Mouse (Mus musculus): ENCODE measurements around the gene Rbm5.
A peak's percentile ranks its signal among the peaks of the same experiment; 100 is the strongest.

Rbm5 gene

DNA sequence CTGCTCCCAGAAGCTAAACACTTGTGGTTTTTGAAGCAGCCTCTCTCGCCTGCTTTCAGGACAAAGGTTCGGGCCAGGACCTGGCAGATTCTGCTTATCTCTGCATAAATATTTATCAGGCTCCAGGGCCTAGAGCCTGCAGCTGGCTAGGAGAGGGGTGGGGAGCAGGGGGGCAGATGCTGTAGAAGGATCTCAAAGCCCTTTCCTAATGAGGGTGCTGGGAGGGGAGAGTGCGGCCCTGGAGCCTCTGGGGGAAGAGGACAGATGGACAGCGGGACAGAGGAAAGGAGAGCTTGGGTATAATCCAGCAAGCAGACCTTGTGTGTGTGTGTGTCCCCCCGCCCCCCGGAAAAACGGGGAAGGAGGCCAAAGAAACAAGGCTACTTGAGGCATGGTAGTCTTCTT lies 36.2 kb downstream of the Rbm5 start:
- no peak for DNase-seq (ENCODE audit: low read depth, low spot score)

DNA sequence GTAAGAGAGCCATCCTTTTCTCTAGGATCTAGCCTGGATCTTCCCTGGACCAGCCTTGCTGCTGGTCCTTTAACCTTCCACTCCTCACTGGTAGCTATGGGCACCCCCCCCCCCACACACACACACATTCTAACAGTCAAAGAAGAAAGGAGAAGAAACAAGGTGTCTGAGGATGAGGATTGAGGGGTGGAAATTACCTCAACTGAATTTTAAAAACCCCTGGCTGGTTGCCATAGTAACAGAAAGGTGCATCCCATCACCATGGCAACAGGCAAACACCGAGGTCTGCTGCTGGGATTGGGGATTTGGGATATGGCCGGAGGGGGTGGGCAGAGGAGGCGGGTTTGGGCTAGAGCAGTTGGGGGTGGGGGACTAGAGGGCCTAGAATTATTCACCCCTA lies 41.1 kb downstream of the Rbm5 start:
- DNase-seq (ENCODE audit: low read depth, low spot score) = no peak

DNA sequence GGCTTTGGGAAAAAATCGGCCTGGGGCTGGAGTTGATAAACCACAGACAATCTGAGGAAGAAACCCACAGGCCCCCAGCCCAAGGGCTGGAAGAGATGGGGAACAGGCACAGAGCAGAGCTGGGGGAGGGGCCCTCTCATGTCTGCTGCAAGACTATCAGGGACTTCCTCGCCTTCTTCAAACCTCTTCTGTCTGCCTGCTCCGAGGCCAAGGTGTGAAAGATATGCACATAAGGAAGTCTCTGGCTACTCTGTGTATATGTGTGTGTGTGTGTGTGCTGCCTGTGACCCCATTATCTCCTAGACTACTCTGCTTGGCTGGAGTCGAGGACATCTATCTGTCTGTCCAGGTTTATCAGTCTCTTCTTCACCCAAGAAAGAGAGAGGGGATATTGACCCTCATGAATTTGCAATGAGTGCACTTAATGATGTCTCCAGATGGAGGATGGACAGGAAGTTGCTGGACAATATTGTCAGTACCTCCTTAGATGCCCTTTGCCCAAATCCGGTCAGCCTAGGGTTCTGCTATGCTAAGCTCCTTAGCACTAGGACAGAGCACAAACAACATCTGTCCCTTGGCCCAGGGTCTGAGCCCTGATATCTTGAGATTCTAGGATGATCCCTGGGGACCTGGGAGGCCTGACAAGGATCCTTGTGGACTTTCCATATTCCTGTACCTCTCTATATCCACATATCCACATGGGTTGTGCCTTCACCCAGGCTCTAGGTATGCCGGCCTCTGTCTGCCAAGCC lies 41.7 kb downstream of the Rbm5 start:
- no peak for DNase-seq (ENCODE audit: low read depth, low spot score)

DNA sequence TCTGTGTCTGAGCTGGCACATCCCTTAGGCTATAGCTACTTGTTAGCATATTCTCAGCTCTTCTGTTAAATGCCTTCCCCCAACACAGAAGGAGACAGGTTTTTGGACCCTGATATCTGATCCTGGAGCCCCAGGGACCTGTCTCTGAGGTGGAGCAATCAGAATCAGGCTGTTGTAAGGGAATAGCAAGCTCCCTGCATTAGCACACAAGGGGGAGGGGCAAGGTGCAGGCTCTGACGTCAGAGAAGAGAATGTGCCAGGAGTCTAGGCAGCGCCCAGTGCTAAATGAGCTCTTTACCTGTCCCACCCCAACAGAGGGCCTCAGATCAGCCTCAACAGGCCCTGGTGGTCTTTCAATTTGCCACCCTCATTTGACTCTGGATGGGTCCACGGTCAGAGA lies 43.8 kb downstream of the Rbm5 start:
- DNase-seq (ENCODE audit: low read depth, low spot score) = no peak

DNA sequence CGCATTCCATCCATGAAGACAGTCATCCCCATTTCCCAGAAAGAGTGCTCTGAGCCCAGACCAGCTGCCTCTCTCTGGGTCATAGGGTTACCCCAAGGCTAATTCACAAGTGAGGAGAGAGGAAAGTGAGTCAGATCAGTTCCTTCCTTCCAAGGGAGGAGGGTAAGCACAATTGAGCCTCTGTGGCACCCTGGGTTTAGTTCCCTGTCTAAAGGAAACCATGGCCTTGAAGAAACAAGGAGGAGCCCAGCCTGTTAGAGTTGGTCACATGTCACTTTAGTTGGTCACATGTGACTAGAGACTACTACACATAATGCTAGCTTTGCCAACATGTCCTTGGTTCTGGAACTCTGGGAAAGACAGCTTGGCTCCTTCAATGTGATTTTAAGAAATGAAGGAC lies 46.0 kb downstream of the Rbm5 start:
- no peak for DNase-seq (ENCODE audit: low read depth, low spot score)

DNA sequence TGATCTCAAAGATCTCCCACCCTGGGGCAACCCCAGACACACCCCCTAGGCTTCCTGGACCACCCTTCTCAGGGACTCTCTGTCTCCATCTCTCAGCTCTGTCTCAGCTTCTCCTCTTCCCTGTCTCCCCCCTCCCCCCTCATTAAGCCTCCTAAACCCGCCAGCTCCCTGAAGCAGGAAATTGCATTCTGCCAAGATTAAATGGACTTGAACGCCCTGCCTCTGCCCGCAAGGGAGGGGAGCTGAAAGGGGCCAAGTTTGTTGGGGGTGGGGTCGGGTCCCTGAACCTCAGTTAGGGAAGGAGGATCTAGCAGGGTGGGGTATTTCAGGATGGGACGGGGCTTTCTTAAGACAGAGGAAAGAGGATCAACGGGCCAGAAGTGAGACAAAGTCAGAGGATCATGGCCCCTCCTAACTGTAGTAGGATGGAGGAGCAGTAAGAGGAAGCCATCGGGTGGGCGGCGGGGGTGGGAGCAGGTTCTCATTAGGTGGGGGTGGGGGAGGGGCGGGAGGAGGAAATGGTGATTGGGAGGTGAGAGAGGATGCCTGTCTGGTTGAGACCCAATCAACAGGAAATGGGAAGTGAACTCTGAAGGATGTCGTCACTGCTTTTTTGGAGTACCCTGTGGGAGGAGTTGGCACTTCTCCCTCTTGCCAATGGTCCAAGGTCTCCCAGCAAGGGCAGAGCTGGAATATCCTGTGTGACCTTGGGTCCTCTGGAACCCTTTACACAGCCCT lies 46.8 kb downstream of the Rbm5 start:
- DNase-seq (ENCODE audit: low read depth, low spot score) = no peak

DNA sequence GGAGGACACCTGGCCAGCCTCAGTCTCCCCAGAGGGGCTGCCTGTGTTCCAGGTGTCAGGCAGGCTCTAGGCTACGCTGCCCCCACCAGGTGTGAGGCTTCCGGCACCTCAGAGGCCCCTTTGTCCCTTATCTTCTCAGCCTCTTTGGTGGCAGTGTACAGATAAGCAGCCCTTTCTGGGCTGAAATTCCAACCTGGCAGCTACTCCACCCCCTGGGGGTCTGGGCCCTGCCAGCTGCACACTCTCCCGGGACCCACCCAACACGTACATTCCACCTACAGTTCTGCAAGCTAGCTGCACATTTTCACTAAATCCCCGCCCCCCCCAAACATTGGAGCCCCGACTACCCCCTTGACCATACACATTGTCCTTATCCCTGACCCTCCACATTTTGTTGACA lies 47.5 kb downstream of the Rbm5 start:
- DNase-seq (ENCODE audit: low read depth, low spot score) = no peak

DNA sequence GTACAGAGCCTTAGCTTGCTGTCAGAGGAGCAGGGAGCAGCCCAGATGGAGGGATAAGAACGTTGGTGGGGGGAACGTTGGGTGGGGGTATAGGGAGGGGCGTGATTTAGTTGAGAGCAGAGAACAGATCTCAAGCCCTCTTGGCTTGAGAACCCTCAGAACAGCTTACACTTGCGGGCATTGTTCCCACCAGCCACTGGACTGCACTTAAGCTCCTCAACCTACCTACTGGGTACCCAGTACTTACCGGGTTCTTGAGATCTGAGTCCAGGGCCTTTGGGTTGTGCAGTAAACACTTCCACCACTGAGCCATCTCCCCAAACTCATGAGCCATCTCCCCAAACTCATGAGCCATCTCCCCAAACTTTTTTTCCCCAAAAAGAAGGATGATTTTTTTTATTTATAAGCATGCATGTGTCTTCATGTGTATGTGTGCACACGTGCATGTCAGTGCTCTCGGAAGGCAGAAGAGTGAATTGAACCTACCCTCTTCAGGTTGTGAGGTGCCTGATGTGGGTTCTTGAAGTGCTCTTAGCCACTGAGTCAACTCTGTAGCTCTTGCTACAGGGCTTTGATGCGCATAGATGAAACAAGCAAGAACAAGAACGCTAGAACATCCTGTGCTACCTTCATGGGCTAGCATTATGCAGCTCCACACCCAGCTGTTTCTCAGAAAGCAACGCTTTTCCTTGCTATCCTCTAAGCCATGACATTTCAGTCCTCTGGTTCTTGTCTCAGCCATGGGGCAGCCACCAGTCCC lies 51.8 kb downstream of the Rbm5 start:
- no peak for DNase-seq (ENCODE audit: low read depth, low spot score)

DNA sequence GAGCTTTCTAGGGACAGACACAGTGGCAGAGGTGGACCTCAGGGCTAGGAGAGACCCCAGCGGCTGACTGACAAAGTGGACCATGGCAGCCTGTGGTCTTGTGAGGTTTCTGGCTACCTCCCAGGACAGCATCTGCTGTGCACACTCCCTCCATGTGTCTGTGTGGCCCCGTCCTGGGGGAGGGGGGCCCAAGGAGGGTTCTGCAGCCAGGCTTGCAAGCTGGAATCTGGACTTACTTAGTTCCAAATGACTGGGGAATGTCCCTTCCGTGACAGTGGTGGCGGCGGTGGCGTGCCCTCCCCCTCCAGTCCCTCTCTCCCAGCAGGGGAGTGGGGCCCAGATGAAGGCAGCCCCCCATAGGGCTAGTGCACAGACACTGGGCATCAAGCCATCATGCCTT lies 53.8 kb downstream of the Rbm5 start:
- DNase-seq (ENCODE audit: low read depth, low spot score) = no peak

DNA sequence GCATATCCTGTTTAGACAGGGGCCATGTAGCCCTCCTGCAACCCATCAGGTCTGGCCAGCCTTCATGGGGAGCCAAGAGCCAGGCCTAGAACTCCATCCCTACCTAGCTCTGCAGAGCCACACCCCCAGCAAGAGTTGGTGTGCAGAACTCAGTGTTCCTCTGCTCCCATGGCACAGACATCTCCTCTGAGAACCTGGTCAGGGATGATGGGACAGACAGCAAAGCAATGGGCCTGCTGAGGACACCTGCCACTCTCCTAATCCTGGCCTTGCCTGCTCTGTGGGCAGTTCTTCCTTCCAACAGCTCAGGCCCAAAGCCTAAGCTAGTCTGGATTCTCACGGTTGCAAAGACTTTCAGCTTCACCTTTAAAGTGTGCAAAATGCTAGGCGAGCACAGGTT lies 55.2 kb downstream of the Rbm5 start:
- DNase-seq (ENCODE audit: low read depth, low spot score) = no peak

DNA sequence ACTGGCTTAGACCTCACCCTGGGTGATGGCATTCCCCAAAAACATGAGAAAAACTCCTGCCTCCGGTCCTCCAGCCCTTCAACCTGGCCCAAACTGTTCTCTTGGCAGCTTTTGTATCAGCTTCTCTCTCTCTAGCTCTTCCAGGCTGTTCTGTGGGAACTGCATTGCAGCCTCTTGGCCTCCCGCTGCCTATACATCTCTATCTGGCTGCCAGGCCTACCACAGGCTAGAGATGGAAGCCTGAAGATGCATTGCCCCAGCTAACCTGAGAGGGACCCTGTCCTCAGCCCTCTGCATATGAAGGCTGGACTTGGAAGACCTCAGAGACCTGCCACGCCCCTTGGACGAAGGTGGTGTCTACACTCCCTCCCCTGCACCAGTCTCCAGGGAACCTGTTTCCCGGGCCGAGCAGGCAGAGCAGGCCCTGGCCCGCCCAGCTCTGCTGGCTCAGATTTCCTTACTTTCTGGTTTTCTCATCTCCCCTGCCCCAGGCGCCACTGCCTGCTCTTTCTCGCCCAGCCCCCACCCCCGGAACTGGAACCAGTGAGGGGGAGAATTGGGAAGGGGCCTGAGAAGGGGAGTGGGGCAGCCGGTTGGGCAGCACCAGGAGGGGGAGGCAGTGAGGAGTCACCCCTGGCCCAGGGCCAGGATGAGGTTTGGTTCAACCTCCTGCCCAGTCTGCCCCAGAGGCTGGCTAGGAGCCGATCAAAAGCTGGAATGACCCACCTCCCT lies 56.4 kb downstream of the Rbm5 start:
- DNase-seq (ENCODE audit: low read depth, low spot score) = no peak

DNA sequence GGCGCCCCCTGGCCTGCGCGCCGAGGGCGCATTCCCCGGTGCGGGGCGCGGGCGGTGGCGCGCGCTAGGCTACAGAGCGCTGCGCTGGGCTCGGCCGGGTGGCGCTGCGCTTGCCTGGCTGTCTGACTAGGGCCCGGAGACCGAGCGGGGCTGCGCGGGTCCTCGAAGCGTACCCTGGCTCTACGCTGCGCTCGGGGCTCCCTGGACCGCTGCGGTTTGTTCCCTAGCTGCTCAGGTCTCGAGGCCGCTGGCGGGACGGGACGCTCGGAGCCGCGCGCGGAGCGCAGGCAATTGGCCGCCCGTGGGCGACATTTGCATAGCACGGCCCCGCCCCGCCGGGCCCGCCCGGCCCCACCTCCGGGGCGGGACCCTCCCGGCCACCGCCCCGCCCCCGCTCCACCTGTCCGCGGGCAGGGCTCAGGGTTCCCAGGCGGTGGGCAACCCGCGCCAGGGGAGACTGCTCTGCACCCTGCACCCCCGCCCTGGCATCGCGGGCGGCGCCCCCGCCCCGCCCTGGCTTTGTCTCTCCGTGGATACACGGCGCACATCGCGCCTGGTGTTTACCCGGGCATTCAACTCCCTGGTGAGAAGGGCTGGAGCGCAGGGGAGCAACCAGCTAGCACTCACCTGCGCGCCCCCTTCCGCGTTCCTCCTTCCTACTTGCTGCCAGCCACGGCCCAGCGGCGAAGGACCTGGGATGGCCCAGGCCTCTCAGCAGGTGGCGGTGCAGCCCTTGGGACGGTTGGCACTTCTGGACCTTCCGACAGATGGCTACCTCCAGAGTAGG lies 60.9 kb downstream of the Rbm5 start, which contains the start of gene Sema3f:
Gene Sema3f (minus strand): TSS at position 779 of the 787 bp plus-strand sequence.
- peak; percentile 74 for DNase-seq (ENCODE audit: low read depth, low spot score)

DNA sequence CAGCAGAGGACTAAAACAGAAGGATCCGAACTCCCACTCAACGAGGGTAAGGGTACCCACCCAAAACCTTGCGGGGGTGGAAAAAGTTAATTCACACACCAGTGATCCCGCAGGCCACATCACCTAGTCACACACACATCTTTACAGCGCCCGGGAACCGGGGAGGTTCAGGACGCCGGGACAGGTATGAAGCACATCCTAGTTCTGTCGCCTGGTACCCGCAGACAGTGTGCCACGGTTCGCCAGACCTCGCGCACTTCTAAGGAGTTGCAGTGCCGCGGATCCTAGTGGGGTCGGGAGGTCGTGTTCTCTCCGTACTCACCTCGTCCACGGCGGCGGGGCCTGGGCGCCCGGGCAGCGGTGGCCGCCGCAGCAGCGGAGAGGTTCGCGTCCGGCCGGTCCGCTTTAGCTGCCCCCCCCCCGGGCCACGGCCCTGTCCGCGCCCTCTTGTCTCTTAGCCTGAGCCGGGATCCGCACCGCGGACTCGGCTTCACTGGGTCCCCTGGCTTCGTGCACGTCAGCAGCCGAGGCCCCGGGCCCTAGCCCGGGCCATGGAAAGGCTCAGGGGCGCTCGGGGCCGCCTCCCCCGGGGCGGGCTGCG lies 61.6 kb downstream of the Rbm5 start:
- no peak for DNase-seq (ENCODE audit: low read depth, low spot score)

DNA sequence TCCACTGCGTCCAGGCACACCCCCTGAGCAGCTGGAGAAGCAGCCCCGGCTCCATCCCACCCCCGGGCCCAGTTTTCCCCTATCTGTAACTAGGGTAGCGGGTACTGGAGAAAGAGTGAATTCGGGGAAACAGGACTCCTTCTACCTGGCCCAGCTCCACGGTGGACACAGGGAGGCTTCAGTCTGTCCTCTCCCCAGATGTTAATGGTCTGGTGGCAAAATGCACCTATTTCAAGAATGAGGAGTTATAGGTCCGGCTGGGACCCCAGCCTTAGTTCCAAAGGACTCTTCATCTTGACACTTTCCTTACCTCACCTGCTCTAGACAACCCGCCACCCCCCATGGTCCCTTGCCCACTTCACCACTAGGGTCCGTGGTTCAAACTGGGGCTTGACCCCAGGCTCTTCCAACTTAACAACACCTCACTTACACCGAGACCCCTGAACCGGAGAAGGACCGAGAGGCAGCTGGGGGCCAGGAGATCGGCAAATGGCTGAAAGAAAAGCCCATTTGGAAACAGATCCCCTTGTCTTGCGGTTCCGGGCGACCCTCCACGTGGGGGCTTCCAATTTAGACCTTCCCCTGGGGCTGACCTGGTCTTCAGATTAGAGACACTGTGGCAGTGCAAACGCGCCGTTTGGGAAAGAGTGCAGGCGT lies 62.2 kb downstream of the Rbm5 start:
- DNase-seq (ENCODE audit: low read depth, low spot score) = no peak

DNA sequence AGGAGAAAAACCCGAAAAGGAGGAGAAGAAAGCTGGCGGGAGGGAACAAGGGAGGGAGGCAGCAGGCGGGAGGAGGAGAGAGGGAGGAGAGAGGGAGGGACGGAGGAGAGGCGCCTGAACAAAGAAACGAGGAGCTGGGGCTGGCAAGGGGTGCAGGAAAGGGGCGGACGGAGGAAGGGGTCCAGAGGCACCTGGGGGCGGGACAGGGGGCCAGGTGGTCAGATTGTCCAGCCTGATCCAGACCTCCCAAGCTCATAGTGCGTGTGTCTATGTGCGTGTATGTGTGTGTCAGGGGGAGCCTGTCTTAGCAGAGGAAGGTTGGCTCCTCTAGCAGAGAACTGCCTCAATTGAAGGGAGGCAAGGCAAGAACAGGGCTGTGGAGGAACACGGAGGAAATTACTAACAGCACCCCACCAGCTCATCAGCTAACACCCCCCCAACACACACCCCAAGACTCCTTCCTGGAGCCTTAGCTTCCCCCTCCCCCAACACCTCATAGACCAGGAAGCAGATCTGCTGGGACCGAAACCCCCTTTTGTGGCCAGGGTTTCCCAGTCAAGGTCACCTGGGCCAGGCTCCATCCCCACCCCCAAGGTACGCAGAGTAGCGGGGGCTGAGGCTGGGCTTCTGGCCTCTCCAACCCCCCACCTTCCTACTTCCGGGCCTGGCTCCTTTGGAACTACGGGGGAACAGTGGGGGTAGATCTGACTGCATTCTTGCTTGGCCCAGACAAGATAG lies 62.9 kb downstream of the Rbm5 start:
- DNase-seq (ENCODE audit: low read depth, low spot score) = no peak

DNA sequence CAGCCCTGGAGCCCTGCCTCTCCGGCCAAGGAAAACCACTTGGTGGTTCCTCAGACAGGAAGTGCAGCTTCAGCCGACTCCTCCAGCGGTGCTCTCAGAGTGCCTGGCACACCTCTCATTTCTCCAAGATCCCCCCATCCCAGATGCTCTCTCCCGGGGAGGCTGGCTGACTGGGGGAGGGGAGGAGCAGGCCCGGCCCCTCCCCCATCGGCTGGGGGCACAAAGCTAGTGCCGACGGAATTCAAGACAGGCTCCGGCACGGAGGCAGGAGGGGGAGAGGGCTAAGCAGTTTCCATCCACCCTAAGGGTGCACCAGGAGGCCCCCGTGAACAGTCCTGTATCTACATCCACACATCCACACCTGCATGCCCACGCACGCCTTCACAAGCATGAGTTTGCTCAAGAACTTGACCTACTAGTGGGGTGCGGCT lies 64.0 kb downstream of the Rbm5 start:
- no peak for DNase-seq (ENCODE audit: low read depth, low spot score)

DNA sequence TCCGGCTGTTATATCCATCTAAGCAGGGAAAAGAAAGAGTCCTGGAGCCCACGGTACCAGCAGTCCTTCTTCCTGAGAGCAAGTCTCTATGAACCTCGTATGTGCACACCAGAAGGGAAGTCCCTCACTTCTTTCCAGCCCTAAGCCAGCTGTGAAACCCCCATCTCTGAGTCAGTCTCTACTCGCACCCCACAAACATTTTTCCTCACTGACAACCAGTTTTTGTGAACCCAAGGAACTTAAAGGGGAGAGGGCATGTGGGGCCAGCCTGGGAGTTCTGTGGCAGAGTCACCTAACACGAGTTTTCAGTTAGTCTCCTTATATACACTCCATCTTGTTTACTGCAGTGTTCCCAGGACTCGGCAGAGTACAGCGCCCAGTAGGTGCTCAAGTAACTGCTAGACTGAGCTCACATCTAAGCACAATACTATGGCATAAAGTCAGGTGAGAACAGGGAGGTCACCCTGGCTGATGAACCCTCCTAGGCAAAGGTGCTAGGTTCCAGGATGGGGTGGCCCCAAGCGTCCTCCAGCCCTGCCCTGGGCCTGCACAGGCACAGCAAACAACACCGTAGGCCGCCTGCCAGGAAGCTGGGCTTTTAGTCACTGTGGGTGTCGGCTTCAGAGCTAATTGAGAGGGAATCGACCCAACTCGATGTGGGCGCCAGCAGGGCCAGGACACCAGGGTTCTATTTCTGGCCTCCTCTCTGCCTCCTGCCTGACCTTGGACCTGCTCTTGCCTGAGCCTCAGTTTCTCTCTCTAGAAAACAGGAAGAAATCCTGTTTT lies 67.3 kb downstream of the Rbm5 start:
- DNase-seq (ENCODE audit: low read depth, low spot score) = no peak

DNA sequence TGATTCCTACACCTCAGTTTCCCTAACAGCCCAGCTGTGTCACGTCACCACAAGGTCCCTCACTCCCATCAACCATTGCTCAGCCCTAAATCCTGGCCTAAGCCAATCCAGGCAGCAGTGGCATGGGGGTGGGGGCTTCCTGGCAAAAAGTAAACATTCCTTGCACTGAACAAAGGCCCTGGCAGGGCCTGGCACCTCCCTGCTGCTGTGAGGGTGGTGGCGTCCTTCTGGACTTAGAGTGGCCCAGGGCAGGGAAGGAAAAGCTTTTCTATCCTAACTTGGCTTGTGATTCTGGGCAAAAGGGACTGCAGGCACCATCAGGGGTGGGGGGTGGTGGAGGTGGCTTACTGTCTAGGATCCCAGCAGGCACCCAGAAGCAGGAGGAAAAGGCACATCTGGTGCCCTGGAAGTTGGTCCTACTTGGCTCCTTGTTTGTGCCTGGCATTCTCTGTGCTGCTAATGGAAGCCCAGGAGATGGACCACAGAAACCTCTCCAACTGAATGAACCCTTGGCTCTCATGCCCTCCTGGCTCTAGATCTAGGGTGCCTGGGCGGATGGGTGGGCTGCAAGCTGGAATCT lies 68.1 kb downstream of the Rbm5 start:
- DNase-seq (ENCODE audit: low read depth, low spot score) = no peak

Data from embryo, embryonic 11.5 days (tissue).